Mouse (Mus musculus) ES-E14 (cell line): ENCODE results near the gene Tpst1.

Experiments used
- CHD2 ChIP-seq: IDR thresholded peaks from 2 replicates; pipeline ENCODE4 v1.6.1; 2014; ENCODE audit warnings: mild to moderate bottlenecking, low read depth, low read length, inconsistent platforms
- HCFC1 ChIP-seq: IDR thresholded peaks from 2 replicates; pipeline ENCODE4 v1.6.1; 2012; ENCODE audit warnings: low read length, inconsistent platforms, borderline replicate concordance; ENCODE audit not compliant: insufficient read depth
- MAFK ChIP-seq: IDR thresholded peaks from 2 replicates; pipeline ENCODE4 v1.6.1; 2014; ENCODE audit warnings: mild to moderate bottlenecking, low read depth, low read length, inconsistent platforms; ENCODE audit not compliant: insufficient read depth
- ZC3H11A ChIP-seq: IDR thresholded peaks from 2 replicates; pipeline ENCODE4 v1.6.1; 2012; ENCODE audit warnings: low read depth, mild to moderate bottlenecking, inconsistent platforms, low read length, borderline replicate concordance
- ZNF384 ChIP-seq: IDR thresholded peaks from 2 replicates; pipeline ENCODE4 v1.6.1; 2012; ENCODE audit warnings: low read depth, low read length, inconsistent platforms

GRCm38 (mm10) chr5:130145961-130146360 lies 72.8 kb downstream of the Tpst1 start:
- TF ChIP-seq CHD2 (no peak), ZNF384 (no peak), MAFK (no peak), HCFC1 (no peak), ZC3H11A (no peak)
